Mouse (Mus musculus): ENCODE measurements around the gene Ankrd23. TPM values are rescaled to one million over a fixed set of nuclear protein-coding genes. Genes with fewer than 3 reads are reported as not detected.

Gene Ankrd23
- polyA plus RNA-seq, 1 experiment from 2014 or later, result 18.8 TPM

- Histone ChIP-seq H3K4me1 (peaks cover 15% of the 10 kb centered on the region), H3K27ac (no peak overlapping the region), H3K9ac (no peak overlapping the region), H3K4me2 (replicated peaks) (no peak overlapping the region), H3K9me3 (replicated peaks) (no peaks in the 10 kb centered on the region), H3K4me3 (no peak overlapping the region), H3K36me3 (no peaks in the 10 kb centered on the region), H3K27me3 (peaks cover 11% of the 10 kb centered on the region)
- 70% methylated on average over 1 of the region's 1 CpGs for WGBS
- ATAC-seq (ENCODE audit: low FRiP score), result no peak
These were observed 36.0 kb upstream of the Ankrd23 start for GRCm38 (mm10) chr1:36572709-36573108.

- Histone ChIP-seq H3K4me3 (no peak overlapping the region), H3K9ac (no peak overlapping the region), H3K9me3 (replicated peaks) (no peaks in the 10 kb centered on the region), H3K4me1 (peaks cover 15% of the 10 kb centered on the region), H3K36me3 (no peaks in the 10 kb centered on the region), H3K4me2 (replicated peaks) (no peak overlapping the region), H3K27me3 (peaks cover 7% of the 10 kb centered on the region), H3K27ac (no peak overlapping the region)
- no peak for ATAC-seq (ENCODE audit: low FRiP score)
- WGBS, result 67% methylated on average over 2 of the region's 2 CpGs
These were observed 35.5 kb upstream of the Ankrd23 start for GRCm38 (mm10) chr1:36572140-36572700.

- ATAC-seq (ENCODE audit: low FRiP score), result no peak
- H3K4me1 ChIP-seq, result peaks cover 14% of the 10 kb centered on the region
These were observed 34.9 kb upstream of the Ankrd23 start for GRCm38 (mm10) chr1:36571627-36572026.

GRCm38 (mm10) chr1:36570320-36570719 lies 33.6 kb upstream of the Ankrd23 start:
- no peak overlapping the region for H3K4me2 ChIP-seq (replicated peaks)
- H3K27ac ChIP-seq, result no peak overlapping the region
- H3K4me1 ChIP-seq, result peaks cover 15% of the 10 kb centered on the region
- H3K9ac ChIP-seq, result 0 out of 2 replicates have a peak overlapping the region, but pooled peaks have one; percentile 18
- no peaks in the 10 kb centered on the region for H3K36me3 ChIP-seq
- no peak overlapping the region for H3K4me3 ChIP-seq
- 86% methylated on average over 5 of the region's 5 CpGs for WGBS
- ATAC-seq (ENCODE audit: low FRiP score), result no peak
- H3K27me3 ChIP-seq, result peaks cover 3% of the 10 kb centered on the region; the same call in 1 of the 2 replicates
- no peaks in the 10 kb centered on the region for H3K9me3 ChIP-seq (replicated peaks)

More at GRCm38 (mm10) chr1:36571627-36572026, 34.9 kb upstream of the Ankrd23 start:
- peaks cover 3% of the 10 kb centered on the region; the same call in 1 of the 2 replicates for H3K27me3 ChIP-seq
- no peak overlapping the region for H3K27ac ChIP-seq
- WGBS, result 48% methylated on average over 6 of the region's 6 CpGs
- H3K4me2 ChIP-seq (replicated peaks), result no peak overlapping the region
- H3K9ac ChIP-seq, result no peak overlapping the region
- no peaks in the 10 kb centered on the region for H3K36me3 ChIP-seq
- no peak overlapping the region for H3K4me3 ChIP-seq
- no peaks in the 10 kb centered on the region for H3K9me3 ChIP-seq (replicated peaks)

- H3K9me3 ChIP-seq (replicated peaks), result no peaks in the 10 kb centered on the region
- no peak overlapping the region for H3K4me3 ChIP-seq
- ATAC-seq (ENCODE audit: low FRiP score), result no peak
- H3K27ac ChIP-seq, result peak overlapping the region; percentile 12; the same call in 1 of the 2 replicates
- no peak overlapping the region for H3K9ac ChIP-seq
- peaks cover 15% of the 10 kb centered on the region for H3K4me1 ChIP-seq
- H3K27me3 ChIP-seq, result peaks cover 3% of the 10 kb centered on the region; the same call in 1 of the 2 replicates
- WGBS, result 61% methylated on average over 7 of the region's 7 CpGs
- H3K36me3 ChIP-seq, result no peaks in the 10 kb centered on the region
- no peak overlapping the region for H3K4me2 ChIP-seq (replicated peaks)
These were observed 33.1 kb upstream of the Ankrd23 start for GRCm38 (mm10) chr1:36569694-36570276.

- Histone ChIP-seq H3K27ac (no peak overlapping the region), H3K36me3 (no peaks in the 10 kb centered on the region), H3K9ac (no peak overlapping the region), H3K4me2 (replicated peaks) (no peak overlapping the region), H3K27me3 (peaks cover 3% of the 10 kb centered on the region; the same call in 1 of the 2 replicates), H3K9me3 (replicated peaks) (no peaks in the 10 kb centered on the region), H3K4me1 (peaks cover 12% of the 10 kb centered on the region; the same call in 1 of the 2 replicates), H3K4me3 (no peak overlapping the region)
- ATAC-seq (ENCODE audit: low FRiP score), result no peak
- WGBS, result 77% methylated on average over 4 of the region's 4 CpGs
These were observed 32.1 kb upstream of the Ankrd23 start for GRCm38 (mm10) chr1:36568776-36569175.

- ATAC-seq (ENCODE audit: low FRiP score), result no peak
- Histone ChIP-seq H3K4me1 (peaks cover 13% of the 10 kb centered on the region; the same call in 1 of the 2 replicates), H3K4me3 (no peak overlapping the region), H3K4me2 (replicated peaks) (no peak overlapping the region), H3K36me3 (no peaks in the 10 kb centered on the region), H3K27ac (no peak overlapping the region), H3K9me3 (replicated peaks) (no peaks in the 10 kb centered on the region), H3K27me3 (peaks cover 3% of the 10 kb centered on the region; the same call in 1 of the 2 replicates), H3K9ac (no peak overlapping the region)
- 43% methylated on average over 21 of the region's 21 CpGs for WGBS
These were observed 31.3 kb upstream of the Ankrd23 start for GRCm38 (mm10) chr1:36567818-36568603.

GRCm38 (mm10) chr1:36566425-36566824 lies 29.7 kb upstream of the Ankrd23 start:
- H3K4me1 ChIP-seq, result peaks cover 13% of the 10 kb centered on the region; the same call in 1 of the 2 replicates
- no peak overlapping the region for H3K4me3 ChIP-seq
- 0 out of 2 replicates have a peak overlapping the region, but pooled peaks have one; percentile 2 for H3K9ac ChIP-seq
- H3K27me3 ChIP-seq, result peaks cover 3% of the 10 kb centered on the region; the same call in 1 of the 2 replicates
- no peak overlapping the region for H3K4me2 ChIP-seq (replicated peaks)
- no peak overlapping the region for H3K27ac ChIP-seq
- no peaks in the 10 kb centered on the region for H3K36me3 ChIP-seq
- no peak for ATAC-seq (ENCODE audit: low FRiP score)
- WGBS, result 16% methylated on average over 2 of the region's 2 CpGs
- H3K9me3 ChIP-seq (replicated peaks), result no peaks in the 10 kb centered on the region

- no peak overlapping the region for H3K27ac ChIP-seq
- H3K9me3 ChIP-seq (replicated peaks), result no peaks in the 10 kb centered on the region
- H3K9ac ChIP-seq, result no peak overlapping the region
- H3K4me2 ChIP-seq (replicated peaks), result no peak overlapping the region
- H3K4me1 ChIP-seq, result peaks cover 19% of the 10 kb centered on the region
- peaks cover 5% of the 10 kb centered on the region; the same call in 1 of the 2 replicates for H3K27me3 ChIP-seq
- ATAC-seq (ENCODE audit: low FRiP score), result no peak
- no peak overlapping the region for H3K4me3 ChIP-seq
- no peaks in the 10 kb centered on the region for H3K36me3 ChIP-seq
- WGBS, result 82% methylated on average over 6 of the region's 6 CpGs
These were observed 27.4 kb upstream of the Ankrd23 start for GRCm38 (mm10) chr1:36564101-36564500.

GRCm38 (mm10) chr1:36563632-36564031 lies 26.9 kb upstream of the Ankrd23 start:
- no peak overlapping the region for H3K4me2 ChIP-seq (replicated peaks)
- no peak overlapping the region for H3K9ac ChIP-seq
- H3K9me3 ChIP-seq (replicated peaks), result no peaks in the 10 kb centered on the region
- no peaks in the 10 kb centered on the region for H3K36me3 ChIP-seq
- H3K27ac ChIP-seq, result no peak overlapping the region
- no peak for ATAC-seq (ENCODE audit: low FRiP score)
- H3K27me3 ChIP-seq, result peaks cover 5% of the 10 kb centered on the region; the same call in 1 of the 2 replicates
- no peak overlapping the region for H3K4me3 ChIP-seq
- 69% methylated on average over 4 of the region's 4 CpGs for WGBS
- peaks cover 23% of the 10 kb centered on the region for H3K4me1 ChIP-seq

GRCm38 (mm10) chr1:36563197-36563596 lies 26.5 kb upstream of the Ankrd23 start:
- WGBS, result 60% methylated on average over 2 of the region's 2 CpGs
- H3K4me2 ChIP-seq (replicated peaks), result no peak overlapping the region
- no peaks in the 10 kb centered on the region for H3K36me3 ChIP-seq
- H3K9ac ChIP-seq, result no peak overlapping the region
- peaks cover 27% of the 10 kb centered on the region for H3K4me1 ChIP-seq
- no peak for ATAC-seq (ENCODE audit: low FRiP score)
- peaks cover 5% of the 10 kb centered on the region; the same call in 1 of the 2 replicates for H3K27me3 ChIP-seq
- H3K27ac ChIP-seq, result no peak overlapping the region
- H3K4me3 ChIP-seq, result no peak overlapping the region
- no peaks in the 10 kb centered on the region for H3K9me3 ChIP-seq (replicated peaks)

GRCm38 (mm10) chr1:36562388-36562787 lies 25.7 kb upstream of the Ankrd23 start:
- Histone ChIP-seq H3K36me3 (no peaks in the 10 kb centered on the region), H3K9me3 (replicated peaks) (no peaks in the 10 kb centered on the region), H3K4me1 (peaks cover 27% of the 10 kb centered on the region), H3K9ac (no peak overlapping the region), H3K4me3 (no peak overlapping the region), H3K27me3 (0 out of 2 replicates have a peak, but pooled peaks cover 2% of the 10 kb centered on the region), H3K27ac (no peak overlapping the region), H3K4me2 (replicated peaks) (no peak overlapping the region)
- WGBS, result 70% methylated on average over 4 of the region's 4 CpGs
- no peak for ATAC-seq (ENCODE audit: low FRiP score)

Data from hindbrain, embryonic 12.5 days (tissue).